Mouse (Mus musculus) cerebellum, adult 18-20 months (tissue): ENCODE measurements around the gene Fam135a.
A peak's percentile ranks its signal among the peaks of the same experiment; 100 is the strongest.

ENCODE experiments used
- DNase-seq, 2 experiments: peaks; one replicate each; pipeline ENCODE4 v3.0.0; 2021

Gene Fam135a

GRCm38 (mm10) chr1:24099926-24100869 is at the start of gene Fam135a:
Fam135a (minus strand) TSS chr1:24100341.
- DNase-seq = peak; percentile 84 to 94

DNA sequence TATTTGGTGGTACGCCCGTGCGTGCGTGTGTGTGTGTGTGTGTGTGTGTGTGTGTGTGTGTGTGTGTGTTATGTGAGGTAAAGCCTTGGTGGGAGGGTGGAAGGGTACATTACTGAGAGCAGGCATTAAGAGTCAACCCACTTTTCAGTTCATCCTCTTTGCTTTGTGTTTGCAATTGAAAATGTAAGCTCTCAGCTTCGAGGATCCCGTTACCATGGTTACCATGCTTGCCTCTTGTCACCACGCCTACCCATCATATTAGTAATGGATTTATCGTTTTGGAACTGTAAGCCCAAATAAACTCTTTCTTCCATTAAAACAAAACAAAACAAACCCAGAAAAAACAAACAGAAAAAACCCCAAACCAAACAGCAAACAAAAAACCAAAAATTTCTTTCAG is 43.4 kb upstream of the Fam135a start:
- DNase-seq = no peak

DNA sequence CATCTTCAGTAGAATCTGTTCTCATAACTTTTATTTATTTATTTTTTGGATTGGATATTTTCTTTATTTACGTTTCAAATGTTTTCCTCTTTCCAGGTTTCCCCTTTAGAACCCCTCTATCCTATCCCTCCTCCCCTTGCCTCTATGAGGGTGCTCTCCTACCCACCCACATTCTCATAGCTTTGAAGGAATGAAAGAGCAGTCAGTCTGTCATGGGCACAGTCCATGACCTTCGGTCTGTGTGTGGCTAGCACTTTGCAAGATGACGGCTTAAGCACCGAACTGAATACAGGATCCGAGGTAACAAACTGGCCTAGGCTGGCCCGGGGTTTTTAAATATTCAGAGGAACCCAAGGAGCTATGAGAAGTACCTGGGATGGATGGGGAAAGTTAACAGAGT is 40.4 kb upstream of the Fam135a start:
- DNase-seq = no peak

GRCm38 (mm10) chr1:24137133-24137532 is 37.0 kb upstream of the Fam135a start:
- peak; percentile 79 to 86 for DNase-seq

DNA sequence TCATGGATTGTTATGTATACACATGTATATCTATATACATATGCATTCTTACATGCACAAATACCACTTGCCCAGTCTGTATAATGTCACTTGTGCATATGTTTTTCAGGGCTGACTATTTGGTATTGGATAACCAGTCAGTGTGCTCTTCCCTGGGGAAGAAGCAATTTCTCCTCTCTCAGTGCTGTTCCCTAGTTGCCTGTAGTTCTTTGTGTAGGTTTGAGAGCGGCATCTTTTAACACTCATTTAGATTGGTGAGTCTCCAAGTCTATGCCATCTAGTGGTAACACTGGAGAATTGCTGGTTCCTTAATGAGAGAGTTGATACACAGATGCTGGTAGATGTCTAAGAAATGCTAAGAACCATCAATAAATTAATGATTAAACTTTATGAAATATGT is 34.7 kb upstream of the Fam135a start:
- DNase-seq = peak; percentile 16 to 19

GRCm38 (mm10) chr1:24133853-24134252 is 33.7 kb upstream of the Fam135a start:
- DNase-seq = peak; percentile 2 to 6

GRCm38 (mm10) chr1:24127866-24128265 is 27.7 kb upstream of the Fam135a start:
- DNase-seq = no peak

- no peak for DNase-seq
Measured at GRCm38 (mm10) chr1:24124610-24125009, 24.5 kb upstream of the Fam135a start.

DNA sequence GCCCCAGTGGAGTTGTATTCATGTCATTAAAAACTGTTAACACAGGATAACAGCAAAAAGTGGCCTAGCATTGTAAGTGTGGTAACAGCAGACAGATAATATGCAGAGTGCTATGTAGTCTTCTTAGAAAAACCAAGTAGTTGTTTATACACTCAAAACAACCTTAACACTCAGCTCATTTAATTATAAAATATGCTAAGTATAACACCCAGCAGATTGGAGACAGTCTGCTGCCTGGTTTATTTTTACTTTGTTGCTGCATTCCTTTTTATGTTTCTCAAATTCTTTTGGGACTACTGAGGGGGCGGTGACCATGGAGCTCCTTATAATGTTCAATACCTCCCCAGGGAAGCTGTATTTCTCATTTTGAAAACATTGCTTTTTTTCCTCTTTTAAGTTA is 22.4 kb upstream of the Fam135a start:
- no peak for DNase-seq

GRCm38 (mm10) chr1:24107971-24108773 is 8.0 kb upstream of the Fam135a start:
- DNase-seq = no peak

- DNase-seq = peak; percentile 16 to 25
Measured at GRCm38 (mm10) chr1:24107378-24107777, 7.2 kb upstream of the Fam135a start.

DNA sequence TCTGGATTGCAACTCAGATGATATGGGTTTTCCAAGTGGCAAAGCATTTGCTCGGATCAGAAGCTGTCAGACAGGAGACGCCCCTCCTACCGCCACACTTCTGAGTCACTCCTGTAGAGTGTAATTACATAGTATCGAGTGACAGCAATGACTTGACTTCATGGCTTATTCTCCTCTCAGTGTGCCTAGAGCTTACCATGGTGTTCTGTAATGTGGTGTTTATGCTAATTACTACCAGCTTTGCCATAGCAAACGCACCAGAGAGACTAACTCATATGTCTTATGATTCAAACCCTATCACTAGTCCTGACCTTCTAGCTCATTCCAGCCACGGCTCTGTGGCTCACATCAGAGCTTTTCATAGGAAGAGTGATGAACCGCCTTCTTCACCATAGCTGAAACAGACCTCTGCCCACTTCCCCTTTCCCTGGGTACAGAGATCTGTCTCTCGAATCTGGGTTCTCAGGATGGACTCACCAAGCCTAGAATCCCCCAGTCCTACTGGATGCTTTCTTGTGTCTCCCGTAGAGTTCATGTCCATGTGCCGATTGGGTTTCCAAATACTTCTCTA is 2.5 kb upstream of the Fam135a start:
- DNase-seq = no peak

DNA sequence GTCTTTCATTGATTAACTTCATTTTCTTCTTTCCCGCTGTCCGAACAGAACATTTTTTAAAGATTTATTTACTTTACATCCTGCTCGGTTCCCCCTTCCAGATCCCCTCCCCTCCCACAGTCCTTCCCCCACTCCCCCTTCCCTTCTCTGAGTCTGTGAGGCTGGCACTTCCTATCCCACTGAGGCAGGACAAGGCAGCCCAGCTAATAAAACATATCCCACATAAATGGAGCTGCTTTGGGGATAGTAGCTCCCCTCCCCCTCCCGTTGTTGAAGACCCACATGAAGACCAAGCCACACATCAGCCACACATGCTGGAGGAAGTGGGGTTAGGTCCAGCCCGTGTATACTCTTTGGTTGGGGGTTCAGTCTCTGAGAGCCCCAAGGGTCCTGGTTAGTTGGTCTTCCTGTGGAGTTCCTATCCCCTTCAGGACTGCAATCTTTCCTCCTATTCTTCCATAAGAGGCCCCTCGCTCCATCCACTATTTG is 773 bp upstream of the Fam135a start:
- peak; percentile 17 to 26 for DNase-seq

GRCm38 (mm10) chr1:24099541-24099925 is 608 bp downstream of the Fam135a start:
- peak in 1 of 2 experiments; percentile 41 for DNase-seq

DNA sequence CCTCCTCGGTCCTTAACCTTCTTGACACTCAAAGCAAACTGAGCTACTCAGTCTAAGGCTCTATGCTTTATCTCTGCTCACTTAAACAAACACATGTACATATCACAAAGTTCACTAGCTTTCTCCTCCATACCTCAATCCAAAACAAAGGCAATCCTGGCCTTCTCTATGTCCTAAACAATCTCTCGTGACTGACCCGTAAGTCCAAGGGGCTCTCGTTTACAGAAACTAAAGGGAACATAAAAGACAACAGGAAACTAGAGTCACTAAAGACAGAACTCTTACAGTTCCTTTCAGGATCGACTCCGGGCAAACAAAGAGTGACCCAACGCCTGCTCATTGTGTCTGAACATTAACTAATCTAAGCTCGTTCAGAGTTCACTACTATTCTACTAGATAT is 2.6 kb downstream of the Fam135a start:
- no peak for DNase-seq

DNA sequence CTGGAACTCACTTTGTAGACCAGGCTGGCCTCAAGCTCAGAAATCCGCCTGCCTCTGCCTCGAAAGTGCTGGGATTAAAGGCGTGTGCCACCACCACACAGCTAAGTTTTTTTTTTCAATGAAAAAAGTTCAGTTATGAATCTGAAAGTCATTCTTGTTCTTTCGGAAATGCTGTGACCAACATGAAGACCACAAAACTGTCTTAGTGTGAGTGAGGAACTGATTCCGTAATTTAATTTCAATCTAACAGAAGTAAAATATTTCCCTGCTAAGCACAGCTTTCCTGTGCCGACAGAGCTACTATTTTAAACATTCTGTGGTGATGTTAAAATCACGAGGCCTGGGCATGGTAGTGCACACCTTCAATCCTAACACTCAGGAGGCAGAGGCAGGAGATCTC is 7.7 kb downstream of the Fam135a start:
- no peak for DNase-seq

GRCm38 (mm10) chr1:24090603-24091002 is 9.5 kb downstream of the Fam135a start:
- DNase-seq = no peak

DNA sequence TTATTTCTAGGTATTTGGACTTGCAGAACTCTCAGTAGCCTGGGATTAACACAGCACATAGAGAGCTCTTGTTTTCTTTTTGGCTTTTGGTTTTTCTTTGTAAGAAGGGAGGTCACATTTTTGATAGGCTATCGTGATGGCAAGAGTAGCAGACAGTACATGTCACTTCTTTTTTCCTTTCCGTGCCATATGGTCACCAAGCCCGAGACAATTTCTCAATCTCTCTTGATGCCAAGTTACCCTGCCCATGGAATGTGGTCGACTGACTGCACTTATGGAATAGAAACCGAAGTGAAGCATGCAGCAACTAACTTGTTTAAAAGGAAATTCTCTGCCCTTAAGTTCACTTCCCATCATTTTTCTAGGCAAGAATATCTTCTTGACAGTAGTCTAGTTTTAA is 10.0 kb downstream of the Fam135a start:
- DNase-seq = peak; percentile 30 to 50

DNA sequence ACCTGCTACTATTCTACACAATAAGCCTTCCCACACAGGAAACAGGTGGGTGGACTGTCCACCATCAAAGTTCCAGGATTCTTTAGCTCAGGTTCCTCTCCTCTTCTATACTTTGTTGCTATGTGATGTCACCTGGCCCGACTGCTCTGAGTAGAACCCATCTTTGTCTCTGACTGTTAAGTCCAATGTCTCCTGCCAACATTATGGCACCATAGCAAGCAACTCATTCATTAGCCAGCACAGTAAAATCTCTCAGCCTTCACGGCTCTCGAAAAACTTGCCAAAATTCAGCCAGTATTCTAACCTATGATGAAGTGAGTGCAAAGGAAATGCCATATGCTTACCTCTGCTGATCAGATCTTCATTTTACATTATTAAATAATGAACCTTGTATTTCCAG is 14.0 kb downstream of the Fam135a start:
- peak; percentile 35 to 47 for DNase-seq

- no peak for DNase-seq
Measured at GRCm38 (mm10) chr1:24074396-24074795, 25.7 kb downstream of the Fam135a start.

GRCm38 (mm10) chr1:24073386-24074248 is 26.5 kb downstream of the Fam135a start:
- peak in 1 of 2 experiments; percentile 37 for DNase-seq

GRCm38 (mm10) chr1:24068830-24069229 is 31.3 kb downstream of the Fam135a start:
- DNase-seq = no peak
